Mouse (Mus musculus): ENCODE measurements around the gene Catsper4. TPM values are rescaled to one million over a fixed set of nuclear protein-coding genes. Genes with fewer than 3 reads are reported as not detected.
A peak's percentile ranks its signal among the peaks of the same experiment; 100 is the strongest.

Gene Catsper4
- polyA plus RNA-seq, 1 experiment from 2014 or later = not detected

GRCm38 (mm10) chr4:134258354-134258753, 31.2 kb upstream of the Catsper4 start:
- DNase-seq (ENCODE audit: low spot score) (no peak), ATAC-seq (ENCODE audit: low read depth) (no peak)
- Histone ChIP-seq H3K36me3 (ENCODE audit: control insufficient read depth, insufficient read depth, low read length) (no peaks in the 10 kb centered on the region), H3K9me3 (ENCODE audit: control insufficient read depth, low read length) (no peaks in the 10 kb centered on the region), H3K4me1 (ENCODE audit: control insufficient read depth, insufficient read depth, low read length) (peaks cover 16% of the 10 kb centered on the region), H3K9ac (ENCODE audit: low read depth, low read length) (no peak overlapping the region), H3K27ac (replicated peaks; ENCODE audit: low read depth, low read length) (no peak overlapping the region), H3K4me3 (ENCODE audit: low read depth, low read length) (no peak overlapping the region), H3K27me3 (replicated peaks; ENCODE audit: control insufficient read depth, insufficient read depth, low read length) (peaks cover 26% of the 10 kb centered on the region), H3K4me2 (ENCODE audit: low read depth, low read length) (no peak overlapping the region)
- 56% methylated on average over 11 of the region's 11 CpGs for WGBS

- no peak overlapping the region for H3K4me3 ChIP-seq (ENCODE audit: low read depth, low read length)
- DNase-seq (ENCODE audit: low spot score) (peak; percentile 52), ATAC-seq (ENCODE audit: low read depth) (no peak)
- peaks cover 17% of the 10 kb centered on the region for H3K4me1 ChIP-seq (ENCODE audit: control insufficient read depth, insufficient read depth, low read length)
- no peak overlapping the region for H3K9ac ChIP-seq (ENCODE audit: low read depth, low read length)
- H3K27me3 ChIP-seq (replicated peaks; ENCODE audit: control insufficient read depth, insufficient read depth, low read length) = peaks cover 35% of the 10 kb centered on the region
- no peaks in the 10 kb centered on the region for H3K9me3 ChIP-seq (ENCODE audit: control insufficient read depth, low read length)
- WGBS = 18% methylated on average over 11 of the region's 11 CpGs
- H3K36me3 ChIP-seq (ENCODE audit: control insufficient read depth, insufficient read depth, low read length) = no peaks in the 10 kb centered on the region
- no peak overlapping the region for H3K4me2 ChIP-seq (ENCODE audit: low read depth, low read length)
- H3K27ac ChIP-seq (replicated peaks; ENCODE audit: low read depth, low read length) = 0 out of 2 replicates have a peak overlapping the region, but pooled peaks have one; percentile 33
Observed at GRCm38 (mm10) chr4:134257198-134258009, 30.2 kb upstream of the Catsper4 start.

DNA sequence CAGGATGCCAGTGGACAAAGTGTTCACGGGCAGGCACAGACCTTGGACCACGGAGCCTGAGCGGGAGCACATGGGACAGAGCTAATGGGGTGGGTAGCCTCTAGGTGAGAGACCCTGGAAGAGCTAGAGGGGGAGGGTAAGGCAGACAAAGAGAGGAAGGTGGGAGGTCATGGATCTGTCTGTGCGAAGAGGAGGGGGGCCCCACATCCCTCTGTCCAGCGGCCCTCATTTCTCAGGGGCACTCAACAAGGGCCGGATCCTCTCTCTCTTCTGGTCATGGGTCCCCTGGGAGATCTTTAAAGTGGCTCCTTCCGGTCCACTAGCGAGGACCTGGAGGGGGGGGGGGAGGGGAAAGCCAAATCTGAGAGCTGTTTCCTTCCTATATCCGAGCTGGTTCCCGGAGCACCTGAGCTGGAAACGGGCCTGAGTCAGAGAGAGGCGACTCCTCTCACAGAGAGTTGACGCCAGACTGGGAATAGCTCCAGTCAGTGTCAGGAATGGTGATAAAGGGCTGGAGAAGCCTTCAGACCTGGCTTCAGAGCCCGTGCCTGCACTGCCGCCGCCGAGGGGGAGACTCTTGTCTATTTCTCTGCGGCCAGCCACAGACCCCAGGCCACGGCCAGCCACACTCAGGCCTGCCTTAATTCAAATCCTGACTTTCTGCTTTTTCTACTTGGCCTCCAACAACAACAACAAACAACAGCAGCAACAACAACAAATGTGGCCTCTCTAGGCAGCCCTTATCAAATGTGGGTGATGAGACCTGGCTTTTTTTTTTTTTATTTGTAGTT, 29.4 kb upstream of the Catsper4 start:
- Histone ChIP-seq H3K9ac (ENCODE audit: low read depth, low read length) (0 out of 2 replicates have a peak overlapping the region, but pooled peaks have one; percentile 5), H3K27ac (replicated peaks; ENCODE audit: low read depth, low read length) (0 out of 2 replicates have a peak overlapping the region, but pooled peaks have one; percentile 33), H3K36me3 (ENCODE audit: control insufficient read depth, insufficient read depth, low read length) (no peaks in the 10 kb centered on the region), H3K4me3 (ENCODE audit: low read depth, low read length) (no peak overlapping the region), H3K4me2 (ENCODE audit: low read depth, low read length) (no peak overlapping the region), H3K27me3 (replicated peaks; ENCODE audit: control insufficient read depth, insufficient read depth, low read length) (peaks cover 43% of the 10 kb centered on the region), H3K9me3 (ENCODE audit: control insufficient read depth, low read length) (no peaks in the 10 kb centered on the region), H3K4me1 (ENCODE audit: control insufficient read depth, insufficient read depth, low read length) (peaks cover 25% of the 10 kb centered on the region)
- WGBS = 15% methylated on average over 16 of the region's 19 CpGs
- DNase-seq (ENCODE audit: low spot score) (no peak), ATAC-seq (ENCODE audit: low read depth) (no peak)

DNA sequence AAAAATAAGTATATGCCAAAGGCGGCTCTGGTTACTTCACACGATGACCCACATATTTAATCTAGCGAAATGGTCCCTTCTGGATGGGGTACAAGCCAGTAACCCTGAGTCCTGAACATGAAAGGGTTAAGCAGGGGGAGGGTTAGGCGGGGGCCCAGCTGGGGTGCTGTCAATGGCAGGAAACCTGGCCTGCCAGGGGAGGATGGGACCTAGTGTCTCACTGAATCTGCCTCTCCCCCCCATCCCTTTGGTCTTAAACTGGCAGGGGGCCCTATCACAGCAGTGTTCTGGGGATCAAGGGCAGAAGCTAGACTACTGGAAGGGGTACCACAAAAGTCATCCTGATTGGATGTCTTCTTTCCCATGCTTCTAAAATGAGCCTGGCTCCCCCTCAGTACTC, 28.7 kb upstream of the Catsper4 start:
- Histone ChIP-seq H3K27me3 (replicated peaks; ENCODE audit: control insufficient read depth, insufficient read depth, low read length) (peaks cover 50% of the 10 kb centered on the region), H3K4me3 (ENCODE audit: low read depth, low read length) (no peak overlapping the region), H3K4me1 (ENCODE audit: control insufficient read depth, insufficient read depth, low read length) (peaks cover 30% of the 10 kb centered on the region), H3K9me3 (ENCODE audit: control insufficient read depth, low read length) (no peaks in the 10 kb centered on the region), H3K27ac (replicated peaks; ENCODE audit: low read depth, low read length) (no peak overlapping the region), H3K9ac (ENCODE audit: low read depth, low read length) (0 out of 2 replicates have a peak overlapping the region, but pooled peaks have one; percentile 5), H3K4me2 (ENCODE audit: low read depth, low read length) (no peak overlapping the region), H3K36me3 (ENCODE audit: control insufficient read depth, insufficient read depth, low read length) (no peaks in the 10 kb centered on the region)
- DNase-seq (ENCODE audit: low spot score) (no peak), ATAC-seq (ENCODE audit: low read depth) (no peak)
- 20% methylated on average over 4 of the region's 4 CpGs for WGBS

GRCm38 (mm10) chr4:134254835-134255234, 27.7 kb upstream of the Catsper4 start:
- DNase-seq (ENCODE audit: low spot score) (no peak), ATAC-seq (ENCODE audit: low read depth) (no peak)
- Histone ChIP-seq H3K4me2 (ENCODE audit: low read depth, low read length) (no peak overlapping the region), H3K36me3 (ENCODE audit: control insufficient read depth, insufficient read depth, low read length) (no peaks in the 10 kb centered on the region), H3K27me3 (replicated peaks; ENCODE audit: control insufficient read depth, insufficient read depth, low read length) (peaks cover 60% of the 10 kb centered on the region), H3K9me3 (ENCODE audit: control insufficient read depth, low read length) (no peaks in the 10 kb centered on the region), H3K4me3 (ENCODE audit: low read depth, low read length) (no peak overlapping the region), H3K27ac (replicated peaks; ENCODE audit: low read depth, low read length) (no peak overlapping the region), H3K9ac (ENCODE audit: low read depth, low read length) (no peak overlapping the region), H3K4me1 (ENCODE audit: control insufficient read depth, insufficient read depth, low read length) (peaks cover 36% of the 10 kb centered on the region)
- WGBS = 38% methylated on average over 3 of the region's 3 CpGs

GRCm38 (mm10) chr4:134253722-134254324, 26.6 kb upstream of the Catsper4 start, which contains the start of gene Grrp1:
TSS of gene Grrp1 (minus strand) at chr4:134254106.
- WGBS = under 1% methylated on average over 13 of the region's 13 CpGs
- H3K36me3 ChIP-seq (ENCODE audit: control insufficient read depth, insufficient read depth, low read length) = no peaks in the 10 kb centered on the region
- peak within 1 kb of the TSS; percentile 93 for H3K4me2 ChIP-seq (ENCODE audit: low read depth, low read length)
- no peaks in the 10 kb centered on the region for H3K9me3 ChIP-seq (ENCODE audit: control insufficient read depth, low read length)
- H3K27me3 ChIP-seq (replicated peaks; ENCODE audit: control insufficient read depth, insufficient read depth, low read length) = peaks cover 70% of the 10 kb centered on the region
- peaks cover 37% of the 10 kb centered on the region for H3K4me1 ChIP-seq (ENCODE audit: control insufficient read depth, insufficient read depth, low read length)
- peak within 1 kb of the TSS; percentile 43 for H3K9ac ChIP-seq (ENCODE audit: low read depth, low read length)
- no peak for ATAC-seq (ENCODE audit: low read depth)
- H3K4me3 ChIP-seq (ENCODE audit: low read depth, low read length) = peak within 1 kb of the TSS; percentile 54
- no peak within 1 kb of the TSS for H3K27ac ChIP-seq (replicated peaks; ENCODE audit: low read depth, low read length)
- DNase-seq (ENCODE audit: low spot score) = no peak

DNA sequence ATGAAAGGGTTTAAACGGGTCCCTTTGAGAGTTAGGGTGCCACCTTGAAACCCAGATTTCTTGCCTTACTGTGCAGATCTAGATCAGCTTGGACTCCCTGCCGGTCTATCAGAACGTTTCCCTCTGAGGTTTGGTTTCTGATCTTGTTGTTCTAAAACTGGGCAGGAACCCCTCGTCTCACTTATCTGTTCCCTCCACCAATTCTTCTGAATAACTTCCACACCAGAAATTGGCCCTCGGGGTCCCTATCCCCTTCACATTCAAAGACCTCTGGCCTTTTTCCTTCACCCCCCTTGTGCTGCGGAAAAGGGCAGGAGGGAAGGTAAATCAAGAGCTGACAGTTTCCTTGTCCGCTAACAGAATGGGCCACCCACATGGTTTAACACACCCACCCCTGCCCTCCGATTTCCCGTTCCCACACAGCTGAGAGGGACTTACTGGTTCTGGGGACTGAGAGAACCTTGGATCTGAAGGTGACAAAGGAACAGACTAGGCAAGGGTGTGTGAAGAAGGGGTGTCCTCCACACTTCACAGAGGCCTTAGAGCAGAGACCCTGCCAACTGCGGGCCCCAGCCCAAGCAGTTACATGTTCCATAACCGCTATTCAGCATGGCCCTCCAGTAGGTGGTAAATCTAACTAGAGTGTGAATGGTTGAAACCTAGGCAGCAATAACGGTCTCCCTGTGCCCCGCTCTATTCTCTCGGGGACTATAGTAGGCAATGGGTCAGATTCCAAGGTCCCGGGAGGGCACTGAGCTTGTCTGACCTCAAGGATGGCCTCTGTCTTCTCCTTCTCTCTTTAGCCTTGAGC, 25.9 kb upstream of the Catsper4 start:
- H3K4me2 ChIP-seq (ENCODE audit: low read depth, low read length) = peak overlapping the region; percentile 93
- no peak overlapping the region for H3K27ac ChIP-seq (replicated peaks; ENCODE audit: low read depth, low read length)
- DNase-seq (ENCODE audit: low spot score) = no peak

More for the DNA sequence above, 25.9 kb upstream of the Catsper4 start:
- Histone ChIP-seq H3K36me3 (ENCODE audit: control insufficient read depth, insufficient read depth, low read length) (no peaks in the 10 kb centered on the region), H3K9ac (ENCODE audit: low read depth, low read length) (peak overlapping the region; percentile 43; the same call in 1 of the 2 replicates), H3K9me3 (ENCODE audit: control insufficient read depth, low read length) (no peaks in the 10 kb centered on the region), H3K4me1 (ENCODE audit: control insufficient read depth, insufficient read depth, low read length) (peaks cover 34% of the 10 kb centered on the region), H3K4me3 (ENCODE audit: low read depth, low read length) (peak overlapping the region; percentile 54), H3K27me3 (replicated peaks; ENCODE audit: control insufficient read depth, insufficient read depth, low read length) (peaks cover 75% of the 10 kb centered on the region)
- 15% methylated on average over 15 of the region's 15 CpGs for WGBS
- ATAC-seq (ENCODE audit: low read depth) = no peak

Data from embryonic facial prominence, embryonic 14.5 days (tissue).